Mouse (Mus musculus): ENCODE measurements around the gene Lrp8.

The Lrp8 gene

DNA sequence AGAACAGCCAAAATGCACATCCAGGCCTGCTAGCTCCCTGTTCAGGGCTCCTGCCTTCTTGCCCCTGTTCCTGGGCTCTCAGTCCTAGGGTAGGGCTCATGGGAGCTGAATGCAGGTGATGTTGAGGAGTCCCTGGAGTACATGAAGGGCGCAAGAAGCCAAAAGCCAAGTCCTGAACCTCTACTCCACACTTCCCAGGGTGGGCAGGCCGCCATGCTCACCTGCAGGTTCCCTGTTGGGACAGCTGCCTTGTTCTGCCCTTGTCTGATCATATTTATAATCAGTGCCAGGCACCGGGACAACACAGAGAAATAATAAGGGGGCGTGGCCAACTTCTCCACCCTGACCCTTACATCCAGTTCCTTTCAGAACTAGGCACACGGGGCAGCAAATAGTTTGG, 31.5 kb downstream of the Lrp8 start:
- in situ Hi-C loops (cut with MboI; ENCODE audit: low pct_unique_long_range_greater_than_20kb in 1 of 2, low sequenced_read_pairs in 2 of 2, unreplicated experiment in 1 of 2) = no loop called here

GRCm38 (mm10) chr4:107834643-107835314, 32.7 kb downstream of the Lrp8 start:
- in situ Hi-C loops (cut with MboI; ENCODE audit: low pct_unique_long_range_greater_than_20kb in 1 of 2, low sequenced_read_pairs in 2 of 2, unreplicated experiment in 1 of 2) = no loop called here

DNA sequence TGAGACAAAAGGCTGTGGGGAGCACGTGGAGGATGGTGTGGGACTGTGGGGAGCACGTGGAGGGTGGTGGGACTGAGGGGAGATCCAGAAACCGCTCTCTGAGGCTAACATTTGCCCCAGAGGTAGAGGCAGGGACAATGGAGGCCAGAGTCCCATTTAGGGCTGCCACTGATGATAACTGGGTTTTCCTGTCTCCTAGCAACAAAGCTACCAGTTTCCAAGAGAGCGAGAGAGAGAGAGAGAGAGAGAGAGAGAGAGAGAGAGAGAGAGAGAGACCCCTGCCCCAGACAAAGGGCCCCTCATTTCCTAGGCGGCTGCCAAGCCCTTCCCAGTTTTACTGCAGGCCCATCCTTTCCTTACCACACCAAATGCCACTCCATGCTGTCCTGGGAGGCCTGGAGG, 33.4 kb downstream of the Lrp8 start:
- in situ Hi-C loops (cut with MboI; ENCODE audit: low pct_unique_long_range_greater_than_20kb in 1 of 2, low sequenced_read_pairs in 2 of 2, unreplicated experiment in 1 of 2) = no loop called here

- in situ Hi-C loops (cut with MboI; ENCODE audit: low pct_unique_long_range_greater_than_20kb in 1 of 2, low sequenced_read_pairs in 2 of 2, unreplicated experiment in 1 of 2) = no loop called here
Measured at GRCm38 (mm10) chr4:107836758-107837157, 34.7 kb downstream of the Lrp8 start.

GRCm38 (mm10) chr4:107837910-107838309, 35.8 kb downstream of the Lrp8 start:
- in situ Hi-C loops (cut with MboI; ENCODE audit: low pct_unique_long_range_greater_than_20kb in 1 of 2, low sequenced_read_pairs in 2 of 2, unreplicated experiment in 1 of 2) = no loop called here

GRCm38 (mm10) chr4:107843687-107844086, 41.6 kb downstream of the Lrp8 start:
- in situ Hi-C loops (cut with MboI; ENCODE audit: low pct_unique_long_range_greater_than_20kb in 1 of 2, low sequenced_read_pairs in 2 of 2, unreplicated experiment in 1 of 2) = loop anchor here (5.0 kb wide), 2 partner anchors 76 to 111 kb away; no protein-coding TSS in a partner anchor

DNA sequence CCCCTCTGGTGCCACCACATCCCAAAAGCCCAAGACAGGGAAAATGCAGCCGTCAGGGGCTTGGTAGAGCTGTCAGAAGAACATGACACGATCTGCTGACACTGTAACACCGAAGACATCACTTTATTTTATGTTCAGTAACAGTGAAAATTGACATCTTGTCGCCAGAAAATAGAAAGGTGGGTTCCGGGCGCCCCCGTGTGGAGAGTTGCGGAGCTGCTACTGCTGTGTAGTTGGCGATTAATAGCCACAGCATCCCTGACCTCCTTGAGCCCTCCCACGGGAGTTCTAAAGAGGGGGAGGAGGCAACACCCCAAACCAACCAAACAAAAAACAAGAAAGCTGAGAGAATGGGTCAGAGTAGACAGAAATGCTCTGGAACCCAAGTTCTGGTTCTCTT, 42.9 kb downstream of the Lrp8 start:
- in situ Hi-C loops (cut with MboI; ENCODE audit: low pct_unique_long_range_greater_than_20kb in 1 of 2, low sequenced_read_pairs in 2 of 2, unreplicated experiment in 1 of 2) = loop anchor here (5.0 kb wide), 2 partner anchors 78 to 113 kb away; no protein-coding TSS in a partner anchor

GRCm38 (mm10) chr4:107846795-107847194, 44.7 kb downstream of the Lrp8 start:
- in situ Hi-C loops (cut with MboI; ENCODE audit: low pct_unique_long_range_greater_than_20kb in 1 of 2, low sequenced_read_pairs in 2 of 2, unreplicated experiment in 1 of 2) = no loop called here

DNA sequence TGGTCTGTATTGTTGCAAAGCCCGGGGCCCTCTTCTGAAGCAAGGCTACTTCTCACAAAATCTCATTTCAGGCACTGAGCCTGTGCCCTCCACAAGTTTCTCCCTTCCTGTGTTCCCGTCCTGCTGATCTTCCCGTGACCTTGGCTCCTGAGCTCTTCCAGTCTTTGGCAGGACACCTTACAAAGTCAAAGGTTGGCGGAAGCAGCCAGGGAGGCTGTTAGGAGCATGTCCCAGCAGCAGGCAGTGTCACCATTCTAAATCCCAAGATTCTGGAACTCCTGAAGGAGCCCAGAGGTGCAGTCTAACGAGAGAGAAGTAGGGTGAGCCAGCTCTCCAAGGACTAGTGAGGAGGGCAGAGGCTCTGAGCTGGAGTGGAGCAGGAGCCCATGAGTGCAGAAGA, 46.5 kb downstream of the Lrp8 start:
- in situ Hi-C loops (cut with MboI; ENCODE audit: low pct_unique_long_range_greater_than_20kb in 1 of 2, low sequenced_read_pairs in 2 of 2, unreplicated experiment in 1 of 2) = no loop called here

DNA sequence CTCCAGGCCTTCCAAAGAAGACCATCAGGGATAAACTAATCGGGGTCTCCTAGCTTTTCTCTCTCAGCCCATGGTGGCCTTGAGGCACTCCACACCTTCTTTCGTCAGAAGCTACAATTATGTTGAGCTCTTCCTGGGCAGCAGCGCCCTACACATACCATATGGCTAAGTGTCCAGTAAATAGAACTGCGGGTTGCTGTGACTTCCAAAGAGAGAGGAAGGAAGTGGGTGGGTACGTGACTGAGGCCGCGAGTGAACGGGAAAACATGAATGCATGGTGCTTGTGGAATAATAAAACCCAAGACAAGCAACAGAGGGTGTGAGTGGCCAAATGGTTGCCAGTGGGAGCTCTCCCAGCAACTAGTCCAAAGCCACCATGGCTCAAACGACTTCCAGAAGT, 47.6 kb downstream of the Lrp8 start:
- in situ Hi-C loops (cut with MboI; ENCODE audit: low pct_unique_long_range_greater_than_20kb in 1 of 2, low sequenced_read_pairs in 2 of 2, unreplicated experiment in 1 of 2) = loop anchor here in 1 of 2 experiments (10.0 kb wide), 1 partner anchor 115 kb away; no protein-coding TSS in a partner anchor

DNA sequence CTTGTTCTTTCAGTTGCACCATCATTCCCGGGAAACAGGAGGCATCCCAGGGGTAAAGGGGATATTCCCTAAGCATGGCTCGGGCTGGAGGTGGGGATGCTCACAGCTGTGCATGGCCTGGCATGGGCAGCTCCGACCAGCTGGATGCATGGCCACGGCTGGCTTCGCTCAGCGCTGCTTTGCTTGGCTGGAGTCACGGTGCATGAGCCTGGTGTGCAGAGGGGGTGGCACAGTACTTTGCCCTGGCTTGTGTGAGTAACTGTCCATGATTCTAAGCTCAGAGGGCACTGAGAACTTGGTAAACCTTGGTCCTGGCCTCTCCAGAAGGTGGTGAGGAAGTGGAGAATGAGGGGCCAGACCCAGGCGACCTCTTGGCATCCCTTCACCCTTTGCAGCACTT, 48.0 kb downstream of the Lrp8 start:
- in situ Hi-C loops (cut with MboI; ENCODE audit: low pct_unique_long_range_greater_than_20kb in 1 of 2, low sequenced_read_pairs in 2 of 2, unreplicated experiment in 1 of 2) = loop anchor here in 1 of 2 experiments (10.0 kb wide), 1 partner anchor 115 kb away; no protein-coding TSS in a partner anchor

DNA sequence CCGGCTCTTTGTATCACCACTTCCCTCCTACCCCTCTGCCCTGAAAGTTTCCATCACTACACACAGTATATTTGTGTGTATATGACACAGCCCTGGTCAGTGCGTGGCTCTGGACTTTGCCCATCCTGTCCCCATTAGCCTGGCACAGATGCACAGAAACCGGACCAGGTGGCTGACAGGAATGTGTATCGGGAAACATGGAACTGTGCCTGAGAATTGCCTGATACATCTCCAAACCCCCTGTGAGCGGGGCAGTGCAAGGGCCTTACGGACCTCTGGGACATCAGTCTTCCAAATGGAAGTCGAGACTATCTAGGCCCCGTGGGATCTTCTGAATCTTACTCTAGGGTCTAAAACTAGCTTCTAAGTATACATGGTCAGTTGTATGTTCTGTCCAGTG, 51.3 kb downstream of the Lrp8 start:
- in situ Hi-C loops (cut with MboI; ENCODE audit: low pct_unique_long_range_greater_than_20kb in 1 of 2, low sequenced_read_pairs in 2 of 2, unreplicated experiment in 1 of 2) = loop anchor here in 1 of 2 experiments (10.0 kb wide), 1 partner anchor 119 kb away; no protein-coding TSS in a partner anchor

DNA sequence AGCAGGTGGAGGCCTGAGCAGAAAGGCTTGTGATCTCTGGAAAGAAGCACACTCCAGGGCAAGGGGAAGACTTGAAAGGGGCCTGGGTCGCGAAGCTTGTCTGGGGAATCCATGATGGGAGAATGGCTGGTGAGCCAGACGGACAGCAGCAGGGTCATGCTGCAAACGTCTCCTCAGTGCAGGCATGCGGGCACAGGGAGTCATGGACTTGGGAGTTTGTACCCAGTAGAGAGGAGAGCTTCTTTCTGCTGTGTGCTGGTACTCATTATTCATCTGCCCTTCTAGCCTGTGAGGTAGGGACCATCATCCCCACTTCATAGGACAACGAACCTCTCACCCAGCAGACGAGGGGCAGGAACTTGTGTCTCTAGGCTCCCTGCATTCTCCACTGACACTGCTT, 51.8 kb downstream of the Lrp8 start:
- in situ Hi-C loops (cut with MboI; ENCODE audit: low pct_unique_long_range_greater_than_20kb in 1 of 2, low sequenced_read_pairs in 2 of 2, unreplicated experiment in 1 of 2) = loop anchor here in 1 of 2 experiments (10.0 kb wide), 1 partner anchor 119 kb away; no protein-coding TSS in a partner anchor

- in situ Hi-C loops (cut with MboI; ENCODE audit: low pct_unique_long_range_greater_than_20kb in 1 of 2, low sequenced_read_pairs in 2 of 2, unreplicated experiment in 1 of 2) = loop anchor here in 1 of 2 experiments (10.0 kb wide), 1 partner anchor 122 kb away; no protein-coding TSS in a partner anchor
Measured at GRCm38 (mm10) chr4:107856958-107857686, 55.1 kb downstream of the Lrp8 start.

GRCm38 (mm10) chr4:107858995-107859394, 56.9 kb downstream of the Lrp8 start:
- in situ Hi-C loops (cut with MboI; ENCODE audit: low pct_unique_long_range_greater_than_20kb in 1 of 2, low sequenced_read_pairs in 2 of 2, unreplicated experiment in 1 of 2) = loop anchor here in 1 of 2 experiments (10.0 kb wide), 1 partner anchor 124 kb away; no protein-coding TSS in a partner anchor

- in situ Hi-C loops (cut with MboI; ENCODE audit: low pct_unique_long_range_greater_than_20kb in 1 of 2, low sequenced_read_pairs in 2 of 2, unreplicated experiment in 1 of 2) = no loop called here
Measured at GRCm38 (mm10) chr4:107864866-107865265, 62.8 kb downstream of the Lrp8 start.

DNA sequence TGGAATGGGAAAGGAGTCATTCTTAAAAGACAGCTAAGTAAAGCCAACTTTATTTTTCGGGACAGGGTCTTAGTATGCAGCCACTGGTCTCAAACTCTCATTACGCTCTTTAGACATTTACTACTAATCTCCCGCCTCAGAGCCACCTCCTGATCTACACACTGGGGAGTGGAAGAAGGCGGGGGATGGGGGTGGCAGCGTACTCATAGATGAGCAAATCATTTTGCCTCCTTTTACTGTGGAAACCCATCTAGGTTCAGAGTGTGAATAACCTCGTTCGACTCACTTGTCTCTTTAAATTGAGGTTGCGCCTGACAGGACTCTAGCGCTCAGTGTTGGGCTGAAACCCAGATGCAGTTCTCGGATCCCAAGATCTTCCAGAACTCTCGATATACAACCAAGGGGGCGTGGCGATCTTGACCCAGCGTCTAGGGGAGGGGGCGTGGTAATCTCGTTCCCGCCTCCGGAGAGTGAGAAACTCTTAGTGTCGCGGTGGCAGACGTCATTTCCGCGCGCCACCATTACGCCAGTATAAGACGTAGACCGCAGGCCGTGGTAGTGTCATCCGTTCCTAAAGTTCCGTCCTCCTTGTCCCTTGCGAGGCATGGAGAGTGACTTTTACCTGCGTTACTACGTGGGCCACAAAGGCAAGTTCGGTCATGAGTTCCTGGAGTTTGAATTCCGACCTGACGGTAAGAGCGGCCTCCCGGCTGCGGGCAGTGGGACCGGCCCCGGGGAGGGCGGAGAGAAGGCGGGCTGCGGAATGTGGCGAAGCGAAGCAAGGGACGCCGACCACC, 77.4 kb downstream of the Lrp8 start, which contains the start of gene Magoh:
TSS of gene Magoh (plus strand) at position 502 of the 797 bp plus-strand sequence.
- in situ Hi-C loops (cut with MboI; ENCODE audit: low pct_unique_long_range_greater_than_20kb in 1 of 2, low sequenced_read_pairs in 2 of 2, unreplicated experiment in 1 of 2) = no loop called here

GRCm38 (mm10) chr4:107881631-107882030, 79.6 kb downstream of the Lrp8 start:
- in situ Hi-C loops (cut with MboI; ENCODE audit: low pct_unique_long_range_greater_than_20kb in 1 of 2, low sequenced_read_pairs in 2 of 2, unreplicated experiment in 1 of 2) = no loop called here

DNA sequence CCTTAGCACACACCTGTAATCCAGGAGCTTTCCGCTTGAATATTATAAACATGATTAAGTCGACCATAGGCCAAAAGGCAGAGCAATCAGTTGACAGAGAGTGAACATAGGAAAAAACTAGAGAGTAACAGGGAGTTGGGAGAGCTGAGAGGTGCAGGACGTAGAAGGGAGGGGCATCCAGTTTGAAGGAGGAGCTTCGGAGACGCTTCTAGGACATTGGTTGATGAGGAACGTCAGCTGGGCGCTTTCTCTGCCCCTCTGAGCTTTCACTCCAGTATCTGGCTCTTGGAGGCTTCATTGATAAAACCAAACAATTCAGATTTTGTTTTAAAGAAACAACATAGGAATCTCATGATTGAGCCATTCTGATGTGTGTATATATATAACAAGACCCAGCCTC, 84.3 kb downstream of the Lrp8 start:
- in situ Hi-C loops (cut with MboI; ENCODE audit: low pct_unique_long_range_greater_than_20kb in 1 of 2, low sequenced_read_pairs in 2 of 2, unreplicated experiment in 1 of 2) = no loop called here

Data from mouse embryonic stem cell (cell line).